Mouse (Mus musculus) CH12.LX (cell line): ENCODE measurements at regions not wholly inside any gene's neighbourhood (a gene's known extent, or its start where the extent isn't known, plus 50 kb on each side); places are given as distances from the start of the nearest gene placed in this dataset.

ENCODE experiments used
- CTCF ChIP-seq, 2 experiments: IDR thresholded peaks in 1 of 2; conservative IDR thresholded peaks in 1 of 2; 2 replicates each; pipeline ENCODE4 v1.5.1; 2011 to 2012; ENCODE audit warnings: low read depth in 2 of 2, low read length in 2 of 2, improper control_type of control experiment in 1 of 2, inconsistent platforms in 1 of 2, mild to moderate bottlenecking in 1 of 2, moderate library complexity in 1 of 2
- E2F4 ChIP-seq: IDR thresholded peaks from 2 replicates; pipeline ENCODE4 v1.6.1; 2011; ENCODE audit warnings: low read depth, low read length, improper control_type of control experiment; ENCODE audit not compliant: insufficient replicate concordance
- EP300 ChIP-seq: IDR thresholded peaks from 2 replicates; pipeline ENCODE4 v1.6.1; 2011; ENCODE audit warnings: low read length, improper control_type of control experiment
- ETS1 ChIP-seq: conservative IDR thresholded peaks from 2 replicates; pipeline ENCODE4 v1.6.1; 2012; ENCODE audit warnings: low read depth, mild to moderate bottlenecking, inconsistent platforms, low read length, improper control_type of control experiment, moderate library complexity
- POLR2A ChIP-seq: IDR thresholded peaks from 2 replicates; pipeline ENCODE4 v1.6.1; 2011; ENCODE audit warnings: low read depth, mild to moderate bottlenecking, improper control_type of control experiment, low read length
- USF1 ChIP-seq: IDR thresholded peaks from 2 replicates; pipeline ENCODE4 v1.6.1; 2014; ENCODE audit warnings: low read depth, mild to moderate bottlenecking, inconsistent platforms, low read length, improper control_type of control experiment

DNA sequence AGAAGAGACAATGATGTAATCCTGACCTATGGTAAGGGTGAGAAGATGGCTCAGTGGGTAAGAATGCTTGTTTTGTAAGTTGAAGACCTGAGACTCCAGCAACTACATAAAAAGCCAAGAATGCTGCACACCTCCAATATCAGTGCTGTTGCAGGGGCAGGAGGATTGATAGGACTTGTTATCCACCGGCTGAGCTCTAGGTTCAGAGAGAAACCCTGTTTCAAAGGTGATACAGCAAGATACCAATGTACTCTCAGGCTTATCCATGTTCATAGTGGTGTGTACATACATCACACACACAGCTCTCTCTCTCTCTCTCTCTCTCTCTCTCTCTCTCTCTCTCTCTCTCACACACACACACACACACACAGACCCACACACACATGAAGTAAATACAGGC is 256.3 kb upstream of the Fam98a start:
- TF ChIP-seq CTCF (conservative IDR thresholded peaks at IDR 0.05 in 1 of 2, IDR thresholded peaks at IDR 0.05 in 1 of 2; ENCODE audit: low read depth in 2 of 2, low read length in 2 of 2) (no peak), E2F4 (no peak), POLR2A (no peak), EP300 (no peak), USF1 (no peak), ETS1 (no peak)
